Mouse (Mus musculus): ENCODE data around the gene Dctpp1. TPM values are rescaled to one million over a fixed set of nuclear protein-coding genes. Genes with fewer than 3 reads are reported as not detected.
A peak's percentile ranks its signal among the peaks of the same experiment; 100 is the strongest.

Gene Dctpp1
- polyA plus RNA-seq, 2 experiments, result 62.2 to 104 TPM

GRCm38 (mm10) chr7:127208553-127209438 is 51.7 kb downstream of the Dctpp1 start, which contains the start of gene Mylpf:
Gene Mylpf (plus strand): TSS chr7:127208890.
- Histone ChIP-seq H3K4me3 (ENCODE audit: insufficient read depth in 1 of 2, low read depth in 2 of 2, low read length in 2 of 2) (peak within 1 kb of the TSS; percentile 78 to 95), H3K4me1 (replicated peaks; ENCODE audit: control insufficient read depth in 2 of 2, insufficient read depth in 2 of 2, low read length in 1 of 2) (peaks cover 15 to 16% of the 10 kb centered on the region in 2 experiments), H3K4me2 (ENCODE audit: low read depth) (peak within 1 kb of the TSS; percentile 91), H3K36me3 (replicated peaks; ENCODE audit: control insufficient read depth, insufficient read depth, low read depth) (no peaks in the 10 kb centered on the region; the same call in none of the 2 replicates), H3K27ac (peak within 1 kb of the TSS; percentile 85), H3K27me3 (ENCODE audit: control insufficient read depth, insufficient read depth, low read length) (no peaks in the 10 kb centered on the region), H3K9ac (replicated peaks) (peak within 1 kb of the TSS; percentile 99), H3K9me3 (ENCODE audit: control insufficient read depth, low read length) (no peaks in the 10 kb centered on the region)
- peak; percentile 94 to 97 (median 95) for DNase-seq (ENCODE audit: low read depth in 3 of 3, low spot score in 3 of 3)
- 0% methylated on average over 36 of the region's 44 CpGs for WGBS (ENCODE audit: insufficient replicate concordance)
- peak; percentile 85 for ATAC-seq (ENCODE audit: insufficient read depth)
- TF ChIP-seq EP300 (IDR thresholded peaks at IDR 0.05; ENCODE audit: low read depth) (no peak), CTCF (IDR thresholded peaks at IDR 0.05; ENCODE audit: low read depth) (peak; percentile 88)

GRCm38 (mm10) chr7:127208295-127208552 is 52.3 kb downstream of the Dctpp1 start, which contains the start of gene Tbc1d10b:
Gene Tbc1d10b (minus strand): TSS chr7:127208468.
- under 1% methylated on average over 31 of the region's 44 CpGs for WGBS (ENCODE audit: insufficient replicate concordance)

GRCm38 (mm10) chr7:127207374-127208294 is 52.9 kb downstream of the Dctpp1 start:
- peaks cover 15 to 16% of the 10 kb centered on the region in 2 experiments for H3K4me1 ChIP-seq (replicated peaks; ENCODE audit: control insufficient read depth in 2 of 2, insufficient read depth in 2 of 2, low read length in 1 of 2)
- no peak for TF ChIP-seq CTCF (IDR thresholded peaks at IDR 0.05; ENCODE audit: low read depth)
- WGBS (ENCODE audit: insufficient replicate concordance), result under 1% methylated on average over 53 of the region's 53 CpGs

More at GRCm38 (mm10) chr7:127208295-127208552, 52.3 kb downstream of the Dctpp1 start, which contains the start of gene Tbc1d10b:
- H3K9me3 ChIP-seq (ENCODE audit: control insufficient read depth, low read length), result no peaks in the 10 kb centered on the region
- DNase-seq (ENCODE audit: low read depth in 3 of 3, low spot score in 3 of 3), result no peak
- peak within 1 kb of the TSS; percentile 78 to 95 for H3K4me3 ChIP-seq (ENCODE audit: insufficient read depth in 1 of 2, low read depth in 2 of 2, low read length in 2 of 2)
- H3K9ac ChIP-seq (replicated peaks), result peak within 1 kb of the TSS; percentile 99
- TF ChIP-seq CTCF (IDR thresholded peaks at IDR 0.05; ENCODE audit: low read depth) (no peak), EP300 (IDR thresholded peaks at IDR 0.05; ENCODE audit: low read depth) (no peak)
- H3K27ac ChIP-seq, result peak within 1 kb of the TSS; percentile 85
- peak within 1 kb of the TSS; percentile 91 for H3K4me2 ChIP-seq (ENCODE audit: low read depth)
- H3K36me3 ChIP-seq (replicated peaks; ENCODE audit: control insufficient read depth, insufficient read depth, low read depth), result peaks cover 6% of the 10 kb centered on the region
- peaks cover 15 to 16% of the 10 kb centered on the region in 2 experiments for H3K4me1 ChIP-seq (replicated peaks; ENCODE audit: control insufficient read depth in 2 of 2, insufficient read depth in 2 of 2, low read length in 1 of 2)
- peak; percentile 53 for ATAC-seq (ENCODE audit: insufficient read depth)
- no peaks in the 10 kb centered on the region for H3K27me3 ChIP-seq (ENCODE audit: control insufficient read depth, insufficient read depth, low read length)

More at GRCm38 (mm10) chr7:127207374-127208294, 52.9 kb downstream of the Dctpp1 start:
- peak overlapping the region; percentile 99 for H3K9ac ChIP-seq (replicated peaks)
- no peaks in the 10 kb centered on the region for H3K27me3 ChIP-seq (ENCODE audit: control insufficient read depth, insufficient read depth, low read length)
- H3K36me3 ChIP-seq (replicated peaks; ENCODE audit: control insufficient read depth, insufficient read depth, low read depth), result peaks cover 10% of the 10 kb centered on the region
- ATAC-seq (ENCODE audit: insufficient read depth) (no peak), DNase-seq (ENCODE audit: low read depth in 3 of 3, low spot score in 3 of 3) (no peak)
- H3K4me2 ChIP-seq (ENCODE audit: low read depth), result peak overlapping the region; percentile 91
- H3K27ac ChIP-seq, result peak overlapping the region; percentile 85
- no peaks in the 10 kb centered on the region for H3K9me3 ChIP-seq (ENCODE audit: control insufficient read depth, low read length)
- H3K4me3 ChIP-seq (ENCODE audit: insufficient read depth in 1 of 2, low read depth in 2 of 2, low read length in 2 of 2), result peak overlapping the region; percentile 78 to 95

Other genes with a start within 250 kb of the Dctpp1 start
- gene Mvp, start 246.1 kb downstream of the Dctpp1 start, polyA plus RNA-seq (2012; rRNA removed), result 3.8 and 4.5 TPM in 2 replicates
- 5.5 and 5.6 TPM in 2 replicates for gene Mvp, start 246.1 kb downstream of the Dctpp1 start, polyA plus RNA-seq (2014; fragmentation: Nextera tagmentation; extraction: Ambion mirVana)
- gene Pagr1b, start 244.2 kb downstream of the Dctpp1 start, polyA plus RNA-seq (2012; rRNA removed), result 0.10 and 0.30 TPM in 2 replicates
- not detected in 2 replicates for gene Pagr1b, start 244.2 kb downstream of the Dctpp1 start, polyA plus RNA-seq (2014; fragmentation: Nextera tagmentation; extraction: Ambion mirVana)
- gene Pagr1a, start 243.4 kb downstream of the Dctpp1 start, polyA plus RNA-seq (2012; rRNA removed), result 8.0 and 15.2 TPM in 2 replicates
- gene Pagr1a, start 243.4 kb downstream of the Dctpp1 start, polyA plus RNA-seq (2014; fragmentation: Nextera tagmentation; extraction: Ambion mirVana), result 27.3 and 32.2 TPM in 2 replicates
- gene Gm42742, start 239.6 kb downstream of the Dctpp1 start, polyA plus RNA-seq (2012; rRNA removed), result 7.5 and 15.7 TPM in 2 replicates
- gene Gm42742, start 239.6 kb downstream of the Dctpp1 start, polyA plus RNA-seq (2014; fragmentation: Nextera tagmentation; extraction: Ambion mirVana), result 1.2 and 8.3 TPM in 2 replicates
- gene Prrt2, start 239.5 kb downstream of the Dctpp1 start, polyA plus RNA-seq (2012; rRNA removed), result 0.08 and 0.55 TPM in 2 replicates
- 0.40 and 0.41 TPM in 2 replicates for gene Prrt2, start 239.5 kb downstream of the Dctpp1 start, polyA plus RNA-seq (2014; fragmentation: Nextera tagmentation; extraction: Ambion mirVana)
- 91.4 and 97.5 TPM in 2 replicates for gene Maz, start 233.7 kb downstream of the Dctpp1 start, polyA plus RNA-seq (2012; rRNA removed)
- gene Maz, start 233.7 kb downstream of the Dctpp1 start, polyA plus RNA-seq (2014; fragmentation: Nextera tagmentation; extraction: Ambion mirVana), result 27.3 and 37.4 TPM in 2 replicates
- gene Kif22, start 218.2 kb downstream of the Dctpp1 start, polyA plus RNA-seq (2012; rRNA removed), result 43.8 and 60.1 TPM in 2 replicates
- gene Kif22, start 218.2 kb downstream of the Dctpp1 start, polyA plus RNA-seq (2014; fragmentation: Nextera tagmentation; extraction: Ambion mirVana), result 101 and 112 TPM in 2 replicates
- 0.08 and 0.11 TPM in 2 replicates for gene Zg16, start 173.4 kb downstream of the Dctpp1 start, polyA plus RNA-seq (2012; rRNA removed)
- not detected in 2 replicates for gene Zg16, start 173.4 kb downstream of the Dctpp1 start, polyA plus RNA-seq (2014; fragmentation: Nextera tagmentation; extraction: Ambion mirVana)
- gene AI467606, start 169.3 kb downstream of the Dctpp1 start, polyA plus RNA-seq (2012; rRNA removed), result 5.3 and 6.4 TPM in 2 replicates
- gene AI467606, start 169.3 kb downstream of the Dctpp1 start, polyA plus RNA-seq (2014; fragmentation: Nextera tagmentation; extraction: Ambion mirVana), result 7.6 and 8.5 TPM in 2 replicates
- 35.6 and 35.9 TPM in 2 replicates for gene Qprt, start 138.5 kb downstream of the Dctpp1 start, polyA plus RNA-seq (2012; rRNA removed)
- gene Qprt, start 138.5 kb downstream of the Dctpp1 start, polyA plus RNA-seq (2014; fragmentation: Nextera tagmentation; extraction: Ambion mirVana), result 48.6 and 49.2 TPM in 2 replicates
- 8.0 and 10.8 TPM in 2 replicates for gene Spn, start 122.9 kb downstream of the Dctpp1 start, polyA plus RNA-seq (2012; rRNA removed)
- gene Spn, start 122.9 kb downstream of the Dctpp1 start, polyA plus RNA-seq (2014; fragmentation: Nextera tagmentation; extraction: Ambion mirVana), result 7.9 and 8.0 TPM in 2 replicates
- 17.6 and 27.6 TPM in 2 replicates for gene Cd2bp2, start 64.7 kb downstream of the Dctpp1 start, polyA plus RNA-seq (2012; rRNA removed)
- gene Cd2bp2, start 64.7 kb downstream of the Dctpp1 start, polyA plus RNA-seq (2014; fragmentation: Nextera tagmentation; extraction: Ambion mirVana), result 17.4 and 18.4 TPM in 2 replicates
- gene Tbc1d10b, start 52.2 kb downstream of the Dctpp1 start, polyA plus RNA-seq (2012; rRNA removed), result 12.8 and 15.5 TPM in 2 replicates
- gene Tbc1d10b, start 52.2 kb downstream of the Dctpp1 start, polyA plus RNA-seq (2014; fragmentation: Nextera tagmentation; extraction: Ambion mirVana), result 10.9 and 13.2 TPM in 2 replicates
- gene Mylpf, start 51.8 kb downstream of the Dctpp1 start, polyA plus RNA-seq (2012; rRNA removed), result 10.6 and 15.6 TPM in 2 replicates
- 31.0 and 31.1 TPM in 2 replicates for gene Mylpf, start 51.8 kb downstream of the Dctpp1 start, polyA plus RNA-seq (2014; fragmentation: Nextera tagmentation; extraction: Ambion mirVana)
- gene Zfp553, start 27.6 kb downstream of the Dctpp1 start, polyA plus RNA-seq (2012; rRNA removed), result 3.3 and 3.4 TPM in 2 replicates
- gene Zfp553, start 27.6 kb downstream of the Dctpp1 start, polyA plus RNA-seq (2014; fragmentation: Nextera tagmentation; extraction: Ambion mirVana), result 2.4 and 2.8 TPM in 2 replicates
- 10.3 and 16.1 TPM in 2 replicates for gene Sept1, start 27.6 kb downstream of the Dctpp1 start, polyA plus RNA-seq (2012; rRNA removed)
- 7.0 TPM in 2 replicates for gene Sept1, start 27.6 kb downstream of the Dctpp1 start, polyA plus RNA-seq (2014; fragmentation: Nextera tagmentation; extraction: Ambion mirVana)
- gene Zfp771, start 16.4 kb downstream of the Dctpp1 start, polyA plus RNA-seq (2012; rRNA removed), result 19.6 and 21.6 TPM in 2 replicates
- gene Zfp771, start 16.4 kb downstream of the Dctpp1 start, polyA plus RNA-seq (2014; fragmentation: Nextera tagmentation; extraction: Ambion mirVana), result 11.0 TPM in 2 replicates
- gene Sephs2, start 13.3 kb upstream of the Dctpp1 start, polyA plus RNA-seq (2012; rRNA removed), result 35.0 and 44.9 TPM in 2 replicates
- gene Sephs2, start 13.3 kb upstream of the Dctpp1 start, polyA plus RNA-seq (2014; fragmentation: Nextera tagmentation; extraction: Ambion mirVana), result 143 and 155 TPM in 2 replicates
- 6.4 and 6.7 TPM in 2 replicates for gene Itgal, start 35.6 kb upstream of the Dctpp1 start, polyA plus RNA-seq (2012; rRNA removed)
- 4.0 and 4.8 TPM in 2 replicates for gene Itgal, start 35.6 kb upstream of the Dctpp1 start, polyA plus RNA-seq (2014; fragmentation: Nextera tagmentation; extraction: Ambion mirVana)
- gene Zfp768, start 84.9 kb upstream of the Dctpp1 start, polyA plus RNA-seq (2012; rRNA removed), result 4.4 and 5.0 TPM in 2 replicates
- gene Zfp768, start 84.9 kb upstream of the Dctpp1 start, polyA plus RNA-seq (2014; fragmentation: Nextera tagmentation; extraction: Ambion mirVana), result 0.52 and 0.75 TPM in 2 replicates
- 1.2 and 1.9 TPM in 2 replicates for gene Zfp747, start 115.3 kb upstream of the Dctpp1 start, polyA plus RNA-seq (2012; rRNA removed)
- 1.2 and 1.8 TPM in 2 replicates for gene Zfp747, start 115.3 kb upstream of the Dctpp1 start, polyA plus RNA-seq (2014; fragmentation: Nextera tagmentation; extraction: Ambion mirVana)
- 0.69 and 0.71 TPM in 2 replicates for gene 9130019O22Rik, start 126.5 kb upstream of the Dctpp1 start, polyA plus RNA-seq (2012; rRNA removed)
- 1.0 and 1.2 TPM in 2 replicates for gene 9130019O22Rik, start 126.5 kb upstream of the Dctpp1 start, polyA plus RNA-seq (2014; fragmentation: Nextera tagmentation; extraction: Ambion mirVana)
- gene E430018J23Rik, start 132.9 kb upstream of the Dctpp1 start, polyA plus RNA-seq (2012; rRNA removed), result 1.2 and 1.3 TPM in 2 replicates
- gene E430018J23Rik, start 132.9 kb upstream of the Dctpp1 start, polyA plus RNA-seq (2014; fragmentation: Nextera tagmentation; extraction: Ambion mirVana), result 1.0 and 1.3 TPM in 2 replicates
- gene Zfp764, start 146.1 kb upstream of the Dctpp1 start, polyA plus RNA-seq (2012; rRNA removed), result 0.94 and 1.3 TPM in 2 replicates
- 1.1 and 1.5 TPM in 2 replicates for gene Zfp764, start 146.1 kb upstream of the Dctpp1 start, polyA plus RNA-seq (2014; fragmentation: Nextera tagmentation; extraction: Ambion mirVana)
- gene Zfp688, start 161.4 kb upstream of the Dctpp1 start, polyA plus RNA-seq (2012; rRNA removed), result 5.6 and 6.5 TPM in 2 replicates
- gene Zfp688, start 161.4 kb upstream of the Dctpp1 start, polyA plus RNA-seq (2014; fragmentation: Nextera tagmentation; extraction: Ambion mirVana), result 8.8 and 8.9 TPM in 2 replicates
- gene Zfp689, start 188.4 kb upstream of the Dctpp1 start, polyA plus RNA-seq (2012; rRNA removed), result 1.8 and 2.1 TPM in 2 replicates
- gene Zfp689, start 188.4 kb upstream of the Dctpp1 start, polyA plus RNA-seq (2014; fragmentation: Nextera tagmentation; extraction: Ambion mirVana), result 1.3 and 1.4 TPM in 2 replicates
- gene Prr14, start 198.9 kb upstream of the Dctpp1 start, polyA plus RNA-seq (2012; rRNA removed), result 21.2 and 22.9 TPM in 2 replicates
- gene Prr14, start 198.9 kb upstream of the Dctpp1 start, polyA plus RNA-seq (2014; fragmentation: Nextera tagmentation; extraction: Ambion mirVana), result 20.3 and 23.2 TPM in 2 replicates
- gene Fbrs, start 218.5 kb upstream of the Dctpp1 start, polyA plus RNA-seq (2012; rRNA removed), result 7.3 and 9.8 TPM in 2 replicates
- 4.2 and 4.7 TPM in 2 replicates for gene Fbrs, start 218.5 kb upstream of the Dctpp1 start, polyA plus RNA-seq (2014; fragmentation: Nextera tagmentation; extraction: Ambion mirVana)